Mouse (Mus musculus): Measurements from ENCODE around the gene Eaf1.

The Eaf1 gene

DNA sequence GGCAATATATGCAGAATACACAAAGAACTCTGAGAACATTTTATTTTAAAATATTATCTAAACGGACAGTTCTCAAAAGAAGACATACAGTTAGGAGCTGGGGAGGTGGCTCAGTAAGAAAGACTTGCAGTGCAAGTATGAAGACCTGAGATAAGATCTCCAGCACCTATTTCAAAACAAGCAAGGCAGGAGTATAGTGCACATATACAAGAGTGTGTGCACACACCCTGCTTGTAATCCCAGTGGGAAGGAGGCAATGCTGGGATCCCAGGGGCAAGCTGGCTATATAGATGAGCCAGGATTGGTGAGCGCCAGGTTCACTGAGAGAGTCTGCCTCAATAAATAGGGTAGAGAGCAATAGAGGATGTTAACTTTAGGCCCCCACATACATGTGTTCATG lies 21.7 kb downstream of the Eaf1 start:
- DNase-seq: no peak

DNA sequence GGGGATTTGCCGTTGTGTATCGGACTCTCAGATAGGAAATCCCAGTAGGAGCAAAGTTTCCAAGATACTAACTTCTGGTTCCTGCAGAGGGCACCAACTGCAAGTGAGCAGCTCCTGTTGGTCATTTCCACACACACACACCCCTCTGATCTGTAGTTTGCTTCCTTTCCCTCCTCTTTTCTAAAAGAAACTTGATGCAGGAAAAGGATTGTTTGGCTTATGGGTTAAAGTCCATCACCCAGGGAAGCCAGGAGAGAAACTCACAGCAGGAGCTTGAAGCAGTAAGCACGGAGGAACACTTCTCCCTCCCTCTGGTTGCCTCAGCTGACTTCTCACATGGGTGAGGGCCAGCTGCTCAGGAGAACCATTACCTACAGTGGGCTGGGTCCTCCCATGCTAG lies 25.0 kb downstream of the Eaf1 start:
- no peak for DNase-seq

DNA sequence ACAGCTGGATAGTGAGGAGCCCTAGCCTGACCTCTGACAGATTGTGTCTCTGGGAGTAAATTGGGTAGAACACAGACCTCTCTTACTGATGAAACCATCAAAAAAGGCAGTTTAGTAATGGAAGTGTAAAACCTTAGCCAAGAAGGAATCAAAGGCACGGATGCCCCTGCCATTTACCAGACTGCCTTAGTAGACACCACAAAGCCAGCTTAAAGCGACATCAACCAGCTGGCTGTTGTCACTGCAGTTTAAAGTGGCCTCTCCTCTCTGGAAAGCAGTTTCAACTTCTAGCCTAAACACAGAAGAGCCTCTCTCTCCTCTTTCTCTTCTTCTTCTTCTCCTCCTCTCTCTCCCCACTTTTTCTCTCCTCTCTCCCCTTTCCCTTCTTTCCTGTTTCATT lies 27.1 kb downstream of the Eaf1 start:
- no peak for DNase-seq

DNA sequence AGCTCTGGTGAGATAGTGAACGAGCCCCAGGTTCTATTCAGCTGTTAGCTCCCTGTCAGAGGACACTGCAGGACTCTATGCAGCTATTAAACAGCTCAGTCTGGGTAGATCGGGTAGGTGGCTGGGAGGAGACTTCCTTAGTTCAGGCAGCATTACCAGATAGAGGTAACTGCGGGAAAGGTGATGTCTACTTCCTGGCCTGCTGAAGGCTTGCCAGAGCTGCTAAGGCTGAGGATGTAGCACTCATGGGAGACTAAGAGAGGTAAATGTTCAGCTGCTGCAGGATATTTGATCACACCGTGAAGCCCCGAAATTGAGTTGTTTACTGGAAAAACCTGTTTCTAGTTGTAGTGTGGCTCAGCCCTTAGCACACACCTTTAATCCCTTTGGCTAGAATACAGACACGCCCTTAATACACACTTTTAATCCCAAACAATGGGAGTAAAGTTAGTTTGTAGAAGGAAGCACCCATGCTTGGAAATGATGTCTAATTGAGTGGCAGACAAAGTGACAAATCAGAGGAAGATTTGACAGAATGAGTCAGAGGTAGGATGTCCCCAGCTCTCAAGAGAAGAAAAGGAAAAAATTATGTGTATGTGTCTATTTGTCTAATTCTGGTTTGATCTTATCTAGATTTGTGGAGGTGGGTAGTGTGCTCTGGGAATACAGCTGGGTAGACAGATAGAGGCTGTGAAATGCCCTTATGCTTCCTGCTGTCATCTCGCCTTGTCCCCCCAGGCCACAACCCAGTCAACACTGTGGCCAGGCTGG lies 31.0 kb downstream of the Eaf1 start:
- DNase-seq: no peak

DNA sequence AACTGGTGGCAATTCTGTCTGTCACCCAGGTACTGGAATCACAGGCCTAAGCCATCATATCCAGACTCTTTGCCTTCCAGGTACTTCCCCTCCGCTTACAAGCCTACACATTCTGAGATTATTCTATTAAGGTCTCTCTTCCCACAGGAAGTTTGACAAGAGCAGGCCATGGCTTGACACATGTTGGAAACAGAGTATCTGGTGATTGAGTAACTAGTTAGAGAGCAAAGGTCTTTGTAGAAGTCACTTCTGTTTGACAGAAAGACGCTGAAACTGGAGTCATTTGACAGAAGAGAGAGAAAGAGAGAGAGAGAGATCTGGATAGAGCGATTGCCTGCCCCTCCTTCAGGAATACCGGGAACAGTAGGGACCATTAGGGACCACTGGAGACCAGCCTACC lies 36.6 kb downstream of the Eaf1 start:
- no peak for DNase-seq

DNA sequence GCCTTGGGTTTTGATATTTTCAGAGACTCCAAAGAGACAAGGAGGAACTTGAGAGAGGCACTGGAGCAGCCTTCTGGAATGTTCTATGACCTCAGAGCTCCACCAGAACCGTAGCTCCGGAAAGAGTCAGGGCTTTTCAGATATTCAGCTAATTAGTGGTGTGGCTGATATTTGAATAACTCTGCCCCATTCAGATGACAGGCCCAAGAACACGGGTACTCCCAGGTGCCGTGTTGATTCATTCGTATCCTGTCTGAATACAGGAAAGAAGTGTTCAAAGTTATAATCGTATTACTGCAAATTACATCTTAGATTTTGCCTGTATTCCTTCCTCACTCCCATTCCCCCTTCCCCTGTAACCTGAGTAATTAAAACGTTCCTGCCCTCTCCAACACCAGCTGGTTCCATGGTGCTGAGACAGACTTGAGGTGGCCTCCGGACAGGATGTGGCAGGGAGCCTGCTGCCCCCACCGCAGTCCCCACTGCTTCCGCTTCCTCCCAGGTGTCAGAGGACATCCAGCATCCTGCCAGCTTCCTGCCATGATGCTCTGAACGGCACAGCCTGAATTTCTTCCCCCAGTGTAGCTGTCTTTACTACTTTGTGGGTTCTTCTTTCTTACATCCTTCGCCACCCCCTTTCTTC lies 37.4 kb downstream of the Eaf1 start:
- no peak for DNase-seq

DNA sequence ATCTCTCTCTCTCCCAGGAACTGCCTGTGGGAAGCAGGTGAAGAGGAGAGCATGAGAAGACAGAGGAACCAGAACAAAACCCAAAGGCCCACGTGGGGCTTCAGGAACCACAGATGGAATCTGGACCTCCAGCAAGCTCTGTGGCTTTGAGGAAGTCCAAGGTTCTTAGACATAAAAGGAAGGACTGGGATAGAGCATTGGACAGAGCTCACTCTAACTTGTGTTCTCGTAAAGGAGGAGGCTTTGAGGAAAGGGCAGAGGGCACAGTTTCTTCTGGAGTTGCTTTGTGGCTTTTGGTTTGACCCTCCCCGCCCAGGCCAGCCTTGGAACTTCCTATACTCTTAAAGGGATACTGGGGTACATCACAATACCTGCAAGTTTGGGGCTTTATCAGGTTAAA lies 38.5 kb downstream of the Eaf1 start:
- no peak for DNase-seq

DNA sequence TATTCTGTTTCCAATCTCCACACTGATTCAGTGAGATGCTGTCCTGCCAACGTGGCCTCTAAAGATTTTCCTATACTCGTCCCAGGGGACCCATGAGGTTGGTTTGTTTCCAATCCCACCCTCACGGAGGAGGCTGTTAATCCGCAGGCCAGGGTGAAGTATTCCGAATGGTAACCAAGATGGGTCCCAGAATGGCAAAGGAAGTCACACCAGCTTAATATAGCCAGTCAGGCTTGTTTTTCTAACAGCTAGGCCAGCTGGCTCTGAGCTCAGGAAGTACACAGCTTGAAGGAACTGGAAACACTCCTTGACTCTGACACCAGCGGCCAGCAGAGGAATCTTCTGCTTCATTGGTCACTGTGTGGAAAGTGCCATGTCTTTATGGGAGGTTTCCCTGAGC lies 43.1 kb downstream of the Eaf1 start:
- no peak for DNase-seq

DNA sequence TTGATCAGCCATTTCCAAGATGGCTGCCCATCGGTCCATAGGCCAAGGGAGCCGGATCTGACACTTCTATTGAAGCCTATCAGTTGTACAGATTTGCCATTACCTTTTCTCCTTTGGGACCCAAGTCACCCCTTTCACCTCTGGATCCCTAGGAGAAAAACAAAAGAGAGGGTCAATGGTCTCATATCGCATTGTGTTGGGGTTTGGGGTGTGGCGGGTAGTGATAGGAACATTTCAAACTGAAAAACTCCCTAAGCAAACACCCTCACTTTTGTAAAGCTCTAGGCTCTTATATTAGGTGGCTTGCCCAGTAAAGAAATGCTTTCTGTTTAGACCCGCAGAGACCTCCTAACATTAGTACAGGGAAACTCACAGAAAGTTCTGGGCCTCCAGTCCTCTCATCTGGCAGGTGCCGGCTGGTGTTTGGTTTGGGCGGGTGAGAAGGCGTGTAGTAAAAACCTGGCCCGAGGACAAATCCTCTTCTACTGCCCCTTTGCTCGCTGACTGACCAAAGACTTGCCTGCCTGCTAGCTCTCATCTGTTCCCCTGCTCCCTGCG lies 49.8 kb downstream of the Eaf1 start:
- no peak for DNase-seq

DNA sequence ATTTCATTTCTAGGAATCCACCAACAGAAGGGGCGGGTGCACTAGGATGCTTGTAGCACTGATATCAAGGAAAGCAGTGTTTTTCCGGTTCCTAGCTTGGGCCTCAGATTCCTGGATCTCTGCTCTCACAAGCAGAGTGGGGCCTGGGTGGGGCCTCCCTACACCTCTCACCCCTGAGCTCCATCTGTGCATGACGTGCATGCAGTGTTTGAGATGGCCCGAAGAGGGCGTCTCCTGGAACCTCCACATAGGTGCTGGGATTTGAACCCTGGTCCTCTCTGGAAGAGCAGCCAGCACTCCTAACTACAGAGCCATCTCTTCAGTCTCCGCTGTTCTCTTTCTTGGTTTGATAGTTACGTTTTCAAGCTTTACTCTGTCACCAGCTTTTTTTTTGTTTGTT lies 60.8 kb downstream of the Eaf1 start:
- no peak for DNase-seq

DNA sequence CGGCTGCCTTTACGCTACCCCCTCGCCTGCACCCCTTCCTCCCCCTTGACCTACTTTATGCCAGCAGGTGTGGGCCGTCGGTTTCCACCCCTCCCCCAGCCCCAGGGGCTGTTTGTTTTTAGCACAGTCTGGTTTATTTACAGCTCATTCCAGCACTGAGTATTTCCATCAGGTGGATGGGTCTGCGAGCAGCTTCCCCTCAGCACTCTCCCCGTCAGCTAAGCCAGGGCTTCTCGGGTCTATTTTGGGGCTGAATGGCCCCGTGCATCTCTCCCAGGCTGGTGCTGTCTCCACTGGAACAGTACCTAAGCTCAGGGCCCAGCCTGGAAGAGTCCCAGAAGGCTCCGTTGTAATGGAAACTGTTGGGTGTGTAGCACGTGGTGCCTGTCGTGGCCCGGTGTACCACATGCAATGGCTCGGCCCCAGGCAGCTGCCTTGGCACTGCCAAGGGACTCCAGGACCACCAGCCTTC lies 61.8 kb downstream of the Eaf1 start:
- DNase-seq: no peak

DNA sequence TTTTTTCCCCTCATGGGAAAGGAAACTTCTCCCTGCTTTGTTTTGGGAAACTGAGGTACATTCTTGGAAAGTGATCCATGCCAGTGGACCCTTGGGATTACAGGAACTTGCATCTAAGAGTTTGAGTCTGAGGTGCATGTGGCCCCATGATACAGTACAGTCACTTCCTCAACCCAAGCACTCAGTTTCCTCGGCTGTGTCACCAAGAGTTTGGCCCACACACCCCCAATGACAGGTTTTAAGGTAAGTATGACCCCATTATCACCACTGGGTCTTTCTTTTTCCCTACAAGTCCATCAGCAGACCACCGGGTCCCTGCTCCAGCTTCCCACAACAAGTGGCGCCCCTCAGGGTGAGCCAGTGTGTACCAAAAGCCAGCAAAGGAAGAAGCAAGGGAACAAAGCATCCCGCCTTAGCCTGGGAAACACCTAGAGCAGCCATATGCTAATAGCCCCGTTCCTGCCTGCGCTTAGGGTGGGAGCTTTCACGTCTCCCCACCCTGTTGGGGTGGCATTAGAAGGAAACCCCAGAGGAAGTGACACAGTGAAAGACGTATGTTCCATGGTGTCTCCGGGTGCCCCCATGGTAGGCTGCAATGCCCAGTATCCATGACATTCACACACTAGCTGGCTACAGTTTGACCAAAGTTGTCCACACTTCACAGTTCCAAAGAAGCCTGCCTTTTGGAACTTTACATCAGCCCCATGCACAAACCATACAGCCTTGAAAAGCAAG lies 62.5 kb downstream of the Eaf1 start:
- no peak for DNase-seq

DNA sequence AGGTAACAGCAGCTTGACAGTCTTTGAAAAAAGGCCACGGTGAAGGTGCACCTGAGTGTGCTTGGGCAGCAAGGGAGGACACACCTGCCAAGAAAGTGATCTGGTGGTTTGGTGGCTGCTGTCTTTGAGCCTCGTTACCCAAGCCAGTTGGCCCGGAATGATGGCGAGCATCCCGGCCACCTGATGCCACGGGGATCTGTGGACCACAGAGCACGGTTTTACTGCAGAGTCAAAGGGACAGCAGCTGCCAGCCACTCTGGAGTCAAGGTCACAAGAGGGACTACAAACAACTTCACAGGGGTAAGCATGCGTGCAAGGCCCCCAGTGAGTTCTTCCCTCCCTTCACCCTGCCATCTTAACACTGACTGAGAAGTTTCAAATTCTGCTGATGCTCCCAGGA lies 63.1 kb downstream of the Eaf1 start:
- DNase-seq: no peak

DNA sequence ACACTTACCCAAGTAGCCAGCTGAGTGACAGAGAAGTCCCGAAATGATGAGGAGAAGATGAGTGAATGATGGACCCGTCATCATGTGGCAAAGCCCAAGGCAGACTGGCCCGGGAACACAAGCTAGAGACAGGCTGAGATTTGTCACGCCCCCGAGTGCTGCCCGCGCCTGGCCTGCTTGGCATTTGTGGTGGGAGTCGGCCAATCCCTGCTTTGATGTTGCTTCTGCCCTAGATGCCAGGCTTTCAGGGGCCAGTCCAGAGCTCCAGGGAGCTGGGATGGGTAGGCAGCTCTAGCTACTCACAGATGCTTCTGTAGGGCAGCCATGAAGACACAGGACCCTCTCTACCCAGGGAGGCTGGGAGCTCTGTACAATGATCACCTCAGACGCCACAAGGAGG lies 63.6 kb downstream of the Eaf1 start:
- no peak for DNase-seq

DNA sequence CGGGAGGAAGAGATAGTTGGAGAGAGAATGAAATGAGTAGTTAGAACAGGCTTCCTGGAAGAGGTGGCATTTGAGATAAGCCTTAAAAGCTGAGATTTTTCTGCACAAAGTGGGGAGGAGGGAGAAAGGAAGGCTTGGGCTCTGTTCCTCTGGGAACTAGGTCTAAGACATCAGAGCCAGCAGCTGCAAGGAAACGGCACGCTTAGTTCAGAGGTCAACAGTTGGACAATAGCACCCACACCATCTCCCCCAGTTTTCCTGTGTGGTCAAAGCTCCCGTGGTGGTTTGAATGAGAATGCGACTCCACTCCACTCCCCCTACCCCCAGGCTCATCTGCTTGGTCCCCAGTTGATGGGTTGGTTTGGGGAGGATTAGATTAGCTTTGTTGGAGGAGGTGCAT lies 65.0 kb downstream of the Eaf1 start:
- no peak for DNase-seq

All from right cerebral cortex, postnatal 4 days (tissue).